Mouse (Mus musculus) embryo, embryonic 10.5 days (tissue): Measurements from ENCODE around the gene Bcl11a.

Source experiments
- DNase-seq: peaks from one replicate; pipeline ENCODE4 v3.0.0-alpha.2; 2015; ENCODE audit warnings: low spot score

The Bcl11a gene

GRCm38 (mm10) chr11:24077795-24078705 lies at the start of gene Bcl11a:
Gene Bcl11a (plus strand): TSS chr11:24078056.
- DNase-seq: peak; percentile 95

DNA sequence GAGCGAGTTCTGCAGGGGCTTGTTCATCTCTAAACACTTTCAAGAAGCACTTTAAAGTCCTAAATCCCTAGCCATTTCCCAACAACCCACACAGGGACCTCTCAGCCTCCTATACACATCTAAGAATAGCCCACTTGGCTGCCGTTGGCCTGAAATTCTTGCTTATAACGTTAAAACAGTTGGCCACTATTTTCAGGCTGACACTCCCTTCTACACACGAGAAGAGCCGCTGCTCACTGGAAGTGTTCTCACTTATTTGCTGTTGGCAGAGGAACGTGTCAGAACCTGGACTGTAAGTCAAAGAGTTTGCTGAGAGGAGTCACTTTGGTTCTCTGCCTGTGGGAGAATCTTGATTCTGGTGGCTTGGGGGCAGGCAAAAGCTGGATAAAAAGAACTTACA lies 33.8 kb upstream of the Bcl11a start:
- no peak for DNase-seq

GRCm38 (mm10) chr11:24049226-24050031 lies 28.4 kb upstream of the Bcl11a start:
- peak; percentile 89 for DNase-seq

DNA sequence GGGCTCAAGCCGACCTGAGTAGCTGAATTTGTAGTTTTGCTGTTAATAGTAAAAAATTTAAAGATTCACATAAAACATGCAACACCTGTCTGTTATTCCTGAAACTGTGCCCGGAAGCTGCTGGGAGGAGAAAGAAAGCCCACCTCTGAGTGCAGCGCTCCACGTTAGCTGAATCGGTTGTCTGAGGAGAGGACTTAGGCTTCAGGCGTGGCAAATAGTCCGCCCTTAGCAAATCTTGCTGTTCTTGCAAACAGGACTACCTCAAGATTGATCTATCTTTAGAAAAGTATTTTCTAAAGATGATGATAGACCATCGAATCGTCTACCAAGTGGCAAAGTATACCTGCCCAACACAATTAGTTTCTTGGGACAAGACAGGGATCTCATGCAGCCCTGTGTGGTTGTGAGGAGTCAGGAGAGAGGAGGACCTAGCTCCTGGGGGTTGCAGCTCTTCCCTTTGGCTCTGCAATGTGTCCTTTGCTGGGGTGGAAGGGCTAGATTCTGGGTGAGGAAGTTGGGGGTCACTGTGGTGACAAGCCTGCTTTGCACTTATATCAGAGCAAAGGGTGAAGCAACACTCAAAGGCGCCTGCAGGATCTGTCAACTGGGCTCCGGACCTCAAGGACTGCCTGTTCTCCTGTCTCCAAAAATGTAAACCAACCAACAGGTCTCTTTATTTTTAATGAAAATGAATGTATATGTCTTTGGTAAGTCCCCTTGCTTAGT lies 27.7 kb upstream of the Bcl11a start:
- no peak for DNase-seq

GRCm38 (mm10) chr11:24052882-24053281 lies 25.0 kb upstream of the Bcl11a start:
- peak; percentile 63 for DNase-seq

GRCm38 (mm10) chr11:24059137-24059536 lies 18.7 kb upstream of the Bcl11a start:
- DNase-seq: peak; percentile 44

DNA sequence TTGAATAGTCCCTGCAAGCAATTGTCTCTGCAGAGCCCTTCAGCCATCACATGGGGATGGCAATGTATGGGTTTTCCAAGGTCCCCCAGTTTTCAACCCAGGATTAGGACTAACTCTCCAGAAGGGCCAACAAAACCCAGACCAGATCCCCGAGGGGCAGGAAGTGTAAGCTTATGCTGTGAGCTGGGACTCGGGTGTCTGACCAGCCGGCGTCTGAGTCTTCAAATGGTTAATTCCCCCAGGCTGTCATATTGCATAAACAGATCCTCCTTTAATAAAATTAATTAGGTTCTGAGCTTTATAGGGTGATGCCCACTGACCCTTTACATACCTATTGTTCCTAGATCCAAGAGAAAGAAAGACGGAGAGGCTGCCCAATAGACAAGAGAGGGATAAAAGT lies 17.4 kb upstream of the Bcl11a start:
- DNase-seq: peak; percentile 61

DNA sequence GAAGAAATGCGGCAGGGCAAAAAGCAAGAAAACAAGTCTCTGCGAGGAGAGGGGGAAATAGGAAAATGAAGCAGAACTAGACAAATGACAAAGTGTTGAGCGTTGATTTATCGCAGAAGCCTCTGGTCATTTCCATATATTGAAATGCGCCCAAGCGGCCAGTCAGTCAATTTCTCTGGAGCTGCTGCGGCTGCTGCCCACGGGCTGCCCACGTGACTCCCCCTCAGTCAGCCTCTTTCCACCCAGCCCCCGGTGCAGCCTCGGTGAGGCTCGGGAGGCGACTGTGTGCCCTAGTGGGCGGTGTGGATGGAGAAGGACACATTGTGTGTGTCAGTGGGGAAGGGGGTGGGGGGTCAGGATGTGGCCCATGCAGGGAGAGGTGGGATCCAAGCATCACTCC lies 16.0 kb upstream of the Bcl11a start:
- peak; percentile 70 for DNase-seq

DNA sequence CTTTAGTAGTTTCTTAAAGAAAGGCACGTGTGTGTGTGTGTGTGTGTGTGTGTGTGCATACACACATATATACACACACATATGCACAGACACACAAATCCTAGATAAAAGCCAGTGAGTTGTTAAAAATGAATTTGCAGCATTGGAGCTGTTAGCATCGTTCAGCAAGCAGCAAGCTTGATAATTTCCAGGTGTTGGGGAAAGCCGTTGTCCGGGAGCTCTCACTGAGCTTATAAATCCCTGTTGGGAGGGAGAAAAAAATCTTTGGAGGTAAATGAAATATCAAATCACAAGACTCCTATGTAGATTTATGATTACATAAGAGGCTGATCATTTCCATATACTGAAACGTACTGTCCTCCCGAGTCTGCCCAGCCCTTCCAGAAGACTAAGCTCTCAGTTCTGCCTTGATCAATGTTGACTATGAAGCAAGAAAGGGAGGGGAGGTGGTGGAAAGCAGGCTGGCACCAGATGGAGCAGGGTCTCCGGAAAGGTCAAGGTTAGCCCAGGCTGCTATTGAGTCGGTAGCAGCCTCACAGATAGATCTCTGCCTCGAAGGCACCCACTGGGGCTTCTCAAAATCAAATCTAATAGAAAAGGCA lies 15.3 kb upstream of the Bcl11a start:
- peak; percentile 69 for DNase-seq

DNA sequence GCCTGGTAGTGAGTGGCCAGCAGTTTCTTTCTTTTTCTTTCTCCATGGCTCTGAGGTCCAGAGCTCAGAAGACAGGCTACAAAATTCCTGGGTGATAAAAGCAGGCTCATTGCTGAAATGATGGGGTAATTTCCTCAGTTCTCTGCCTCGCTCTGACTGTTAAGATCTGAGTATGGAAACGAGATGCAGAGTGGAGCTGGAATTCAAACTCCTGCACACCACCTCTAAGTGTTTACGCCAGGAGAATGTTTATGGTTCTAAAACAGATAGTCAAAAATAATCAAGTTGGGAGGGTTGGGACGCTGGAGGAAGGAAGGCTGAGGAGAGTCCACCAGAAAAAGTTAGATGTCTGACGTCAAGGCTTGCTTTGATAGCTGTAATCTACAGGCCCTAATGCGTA lies 13.6 kb upstream of the Bcl11a start:
- DNase-seq: no peak

- DNase-seq: peak; percentile 47
These were observed 12.5 kb upstream of the Bcl11a start for GRCm38 (mm10) chr11:24065313-24065712.

DNA sequence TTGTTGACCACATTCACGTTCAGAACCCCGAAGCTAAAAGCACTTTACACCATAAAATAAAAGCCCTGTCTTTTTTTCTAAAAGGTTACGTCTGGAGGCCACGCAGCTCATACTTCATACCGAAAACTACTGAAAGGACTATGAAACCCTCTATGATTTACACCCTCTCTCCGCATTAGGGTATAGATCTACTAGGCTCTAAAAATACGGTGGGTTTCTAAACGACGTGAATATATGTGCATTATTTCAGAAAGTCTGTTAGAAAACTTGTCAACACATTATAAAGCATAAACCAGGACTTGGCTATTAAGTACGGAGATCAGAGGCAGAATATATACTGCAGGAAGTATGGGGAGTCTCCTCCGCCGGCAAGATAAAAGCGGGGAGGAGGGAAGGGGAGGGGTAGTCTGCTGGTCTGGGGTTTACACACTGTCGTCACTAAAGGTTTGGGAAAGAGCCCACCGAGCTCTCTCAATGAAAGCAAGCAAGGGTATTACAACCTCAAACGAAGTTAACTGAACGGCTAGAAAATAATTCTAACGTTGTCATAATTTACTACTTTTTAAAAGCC lies 3.8 kb upstream of the Bcl11a start:
- peak; percentile 81 for DNase-seq

DNA sequence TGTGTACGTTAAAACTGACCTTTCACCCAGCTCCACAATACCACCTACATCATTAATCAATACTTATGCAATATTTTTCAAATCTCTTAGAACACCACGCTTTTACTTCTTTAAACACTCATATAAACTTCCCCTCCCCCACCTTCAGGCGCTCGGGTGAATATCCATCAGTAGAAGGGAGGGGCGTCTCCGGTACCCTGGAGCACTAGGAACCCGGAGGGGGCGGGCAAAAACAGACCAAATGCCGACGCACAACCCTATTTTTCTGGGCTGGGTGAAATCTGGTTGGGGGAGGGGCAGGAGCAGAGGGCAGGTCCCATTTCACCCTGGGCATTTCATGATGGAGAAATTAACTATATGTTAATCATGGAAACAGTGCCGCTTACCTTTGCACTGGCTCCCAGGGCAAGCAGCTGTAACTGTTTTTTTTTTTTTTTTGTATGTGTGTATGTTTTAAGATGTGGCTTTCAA lies 3.2 kb upstream of the Bcl11a start, which contains the start of gene A830031A19Rik:
Gene A830031A19Rik, minus strand, starts transcription at position 421 of the 471 bp plus-strand sequence.
- peak; percentile 72 for DNase-seq

- peak; percentile 56 for DNase-seq
These were observed 2.2 kb upstream of the Bcl11a start for GRCm38 (mm10) chr11:24075486-24076126.

GRCm38 (mm10) chr11:24076127-24076650 lies 1.7 kb upstream of the Bcl11a start:
- peak; percentile 84 for DNase-seq

- DNase-seq: peak; percentile 73
These were observed 780 bp upstream of the Bcl11a start for GRCm38 (mm10) chr11:24076821-24077730.

GRCm38 (mm10) chr11:24078706-24079316 lies 955 bp downstream of the Bcl11a start:
- DNase-seq: peak; percentile 69

- DNase-seq: peak; percentile 75
These were observed 1.8 kb downstream of the Bcl11a start for GRCm38 (mm10) chr11:24079392-24080391.
